Mouse (Mus musculus): ENCODE results near the gene Celf6.

DNA sequence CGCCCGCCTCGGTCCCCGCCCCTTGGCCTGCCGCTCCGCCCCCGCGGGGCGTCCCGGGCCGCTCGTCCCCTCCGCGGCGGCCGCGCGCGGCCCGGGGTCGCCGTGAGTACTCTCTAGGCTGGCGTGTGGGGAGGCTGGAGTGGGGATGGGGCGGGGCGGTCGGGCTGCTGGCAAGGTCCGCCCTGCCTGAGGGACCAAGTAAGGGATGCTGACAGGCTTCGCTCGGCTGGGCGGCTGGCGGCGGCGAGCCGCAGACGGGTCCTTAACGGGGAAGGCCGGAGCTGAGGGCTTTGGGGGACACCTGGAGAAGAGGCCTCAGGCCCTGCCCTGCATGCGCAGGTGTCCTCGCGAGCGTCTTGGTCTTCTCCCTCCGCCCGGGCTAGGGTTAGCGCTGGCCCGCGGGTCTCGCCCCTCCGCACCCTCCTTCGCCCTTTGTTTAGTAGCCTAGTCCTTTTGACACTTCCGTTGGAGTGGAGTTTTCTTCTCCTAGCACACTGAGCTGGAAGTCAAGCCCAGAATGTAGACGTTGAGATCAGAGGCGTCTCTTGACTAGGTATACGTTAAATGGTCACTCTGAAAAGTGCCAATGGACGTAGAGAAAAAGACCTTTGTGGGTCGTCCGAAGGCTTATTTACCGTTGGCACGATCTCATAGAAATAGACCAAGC, 39.7 kb downstream of the Celf6 start:
- TF ChIP-seq CHD2 (IDR thresholded peaks at IDR 0.05; ENCODE audit: low read depth, low read length) (no peak), MAFK (IDR thresholded peaks at IDR 0.05; ENCODE audit: insufficient read depth, low read depth, low read length) (no peak), HCFC1 (IDR thresholded peaks at IDR 0.05; ENCODE audit: borderline replicate concordance, insufficient read depth, low read length) (no peak)

Data from ES-E14 (cell line).